Comparison of ENCODE assay signal across 10 mouse cellular contexts in the genomic region with DNA sequence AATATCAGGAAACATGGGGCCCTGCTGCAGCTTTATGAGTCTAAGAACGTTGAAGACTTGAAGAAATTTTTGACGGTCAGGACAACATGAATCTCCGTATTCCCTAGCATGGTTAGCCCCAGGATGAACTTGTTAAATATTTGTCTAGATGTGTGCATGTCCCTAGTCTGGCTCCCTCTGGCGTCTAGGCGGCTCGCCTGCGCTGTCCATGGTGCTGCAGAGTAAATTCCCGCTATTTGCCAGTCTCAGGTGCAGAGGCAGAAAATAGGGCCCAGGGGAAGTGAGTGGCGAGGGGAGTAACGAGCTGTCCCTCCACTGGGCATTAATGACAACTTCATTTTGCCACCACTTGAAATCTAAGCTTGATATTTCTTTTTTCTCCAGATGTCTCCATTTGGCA. TPM values are rescaled to one million over a fixed set of nuclear protein-coding genes. Genes with fewer than 3 reads are reported as not detected.
DNase-seq lines count a peak whose midpoint lies in the region; ATAC-seq and TF ChIP-seq lines count a peak whose summit lies in the region.
"Had no signal": no experiment of that assay in that cellular context is flagged by ENCODE, and none has a peak within 500 bp of the region (broad histone marks: within the 10 kb centered on the region; RNA-seq: fewer than 3 reads in every experiment).

No protein-coding gene starts in this region.

- no peak overlapping the region for H3K4me3 ChIP-seq in hindbrain, embryonic 11.5 days (ENCODE audit: low read depth, low read length)
- no peak overlapping the region for H3K4me3 ChIP-seq in hindbrain, embryonic 16.5 days (ENCODE audit: low read length)
- H3K4me3 ChIP-seq in ES-Bruce4 (ENCODE audit: low read depth, low read length): no peak overlapping the region
- H3K4me3 ChIP-seq in lung, embryonic 14.5 days (ENCODE audit: low read depth, low read length): no peak overlapping the region
- no peak overlapping the region for H3K4me3 ChIP-seq in testis, adult 2 months (ENCODE audit: control insufficient read depth, low read depth, low read length)
- H3K4me3 ChIP-seq: embryonic facial prominence, embryonic 13.5 days had no signal

- H3K9me3 ChIP-seq in hindbrain, embryonic 11.5 days (ENCODE audit: control insufficient read depth, low read length): no peaks in the 10 kb centered on the region
- H3K9me3 ChIP-seq in hindbrain, embryonic 16.5 days (ENCODE audit: control insufficient read depth, low read length): no peaks in the 10 kb centered on the region
- H3K9me3 ChIP-seq in ES-Bruce4 (replicated peaks; ENCODE audit: control insufficient read depth, insufficient read depth, low read length, poor library complexity, severe bottlenecking): no peaks in the 10 kb centered on the region
- no peaks in the 10 kb centered on the region for H3K9me3 ChIP-seq in lung, embryonic 14.5 days (ENCODE audit: low read depth, low read length)
- H3K9me3 ChIP-seq: embryonic facial prominence, embryonic 13.5 days had no signal

- H3K36me3 ChIP-seq in hindbrain, embryonic 11.5 days (ENCODE audit: control insufficient read depth, insufficient read depth, low read length): no peaks in the 10 kb centered on the region
- no peaks in the 10 kb centered on the region for H3K36me3 ChIP-seq in hindbrain, embryonic 16.5 days (ENCODE audit: control insufficient read depth, insufficient read depth, low read length)
- H3K36me3 ChIP-seq in ES-Bruce4 (ENCODE audit: control insufficient read depth, insufficient read depth, low read length, poor library complexity, severe bottlenecking): no peaks in the 10 kb centered on the region
- H3K36me3 ChIP-seq in lung, embryonic 14.5 days (ENCODE audit: insufficient read depth): no peaks in the 10 kb centered on the region
- no peaks in the 10 kb centered on the region for H3K36me3 ChIP-seq in testis, adult 2 months (ENCODE audit: control insufficient read depth, insufficient read depth, low read length)
- H3K36me3 ChIP-seq: embryonic facial prominence, embryonic 13.5 days had no signal

- TF ChIP-seq CTCF in ES-Bruce4 (IDR thresholded peaks at IDR 0.05; ENCODE audit: low read depth, low read length): peak; percentile 92
- TF ChIP-seq CTCF in lung, embryonic 14.5 days (IDR thresholded peaks at IDR 0.05; ENCODE audit: low read depth): peak; percentile 77
- peak; percentile 73; the same call in 1 of the 2 replicates for TF ChIP-seq CTCF in testis, adult 2 months (IDR thresholded peaks at IDR 0.05; ENCODE audit: control insufficient read depth, insufficient read depth, insufficient replicate concordance, low read depth, low read length)

- no peaks in the 10 kb centered on the region for H3K4me1 ChIP-seq in hindbrain, embryonic 11.5 days (replicated peaks; ENCODE audit: control insufficient read depth, insufficient read depth, low read length)
- no peaks in the 10 kb centered on the region for H3K4me1 ChIP-seq in hindbrain, embryonic 16.5 days (ENCODE audit: control insufficient read depth, insufficient read depth, low read depth, low read length)
- no peaks in the 10 kb centered on the region for H3K4me1 ChIP-seq in ES-Bruce4 (ENCODE audit: control insufficient read depth, insufficient read depth, low read length)
- no peaks in the 10 kb centered on the region for H3K4me1 ChIP-seq in lung, embryonic 14.5 days (ENCODE audit: insufficient read depth)
- no peaks in the 10 kb centered on the region for H3K4me1 ChIP-seq in testis, adult 2 months (ENCODE audit: control insufficient read depth, insufficient read depth, low read length)
- H3K4me1 ChIP-seq: embryonic facial prominence, embryonic 13.5 days had no signal

- H3K9ac ChIP-seq in hindbrain, embryonic 11.5 days (ENCODE audit: low read depth, low read length): no peak overlapping the region
- no peak overlapping the region for H3K9ac ChIP-seq in hindbrain, embryonic 16.5 days (ENCODE audit: low read depth, low read length)
- H3K9ac ChIP-seq in ES-Bruce4 (ENCODE audit: low read depth, poor library complexity, severe bottlenecking): no peak overlapping the region
- no peak overlapping the region for H3K9ac ChIP-seq in lung, embryonic 14.5 days
- H3K9ac ChIP-seq: embryonic facial prominence, embryonic 13.5 days had no signal

- H3K27me3 ChIP-seq in hindbrain, embryonic 11.5 days (ENCODE audit: control insufficient read depth, insufficient read depth, low read length): no peaks in the 10 kb centered on the region
- H3K27me3 ChIP-seq in hindbrain, embryonic 16.5 days (replicated peaks; ENCODE audit: control insufficient read depth, insufficient read depth, low read length): no peaks in the 10 kb centered on the region
- no peaks in the 10 kb centered on the region; the same call in 1 of the 2 replicates for H3K27me3 ChIP-seq in ES-Bruce4 (ENCODE audit: control insufficient read depth, insufficient read depth, low read length, poor library complexity, severe bottlenecking)
- no peaks in the 10 kb centered on the region for H3K27me3 ChIP-seq in lung, embryonic 14.5 days (ENCODE audit: insufficient read depth, low read length)
- H3K27me3 ChIP-seq in testis, adult 2 months (ENCODE audit: control insufficient read depth, insufficient read depth, low read length): no peaks in the 10 kb centered on the region
- H3K27me3 ChIP-seq: embryonic facial prominence, embryonic 13.5 days had no signal

- ATAC-seq in hindbrain, embryonic 11.5 days (ENCODE audit: low FRiP score): no peak
- no peak for ATAC-seq in hindbrain, embryonic 16.5 days
- 0 out of 2 replicates have a peak, but pooled peaks have one; percentile 49 for ATAC-seq in lung, embryonic 14.5 days (ENCODE audit: insufficient read depth)

- 21% methylated on average over 10 of the region's 10 CpGs for WGBS in hindbrain, embryonic 11.5 days
- WGBS in hindbrain, embryonic 16.5 days: 19% methylated on average over 10 of the region's 10 CpGs
- WGBS in lung, embryonic 14.5 days: 16% methylated on average over 10 of the region's 10 CpGs

- peak; percentile 76 for DNase-seq in hindbrain, embryonic 11.5 days (ENCODE audit: low spot score)
- peak; percentile 79 to 81 for DNase-seq in adrenal gland, postnatal 36 days
- peak; percentile 44 to 52 for DNase-seq in heart, postnatal 36 days
- peak; percentile 86 for DNase-seq in lung, embryonic 14.5 days
- DNase-seq in T-cell, adult 2 months (ENCODE audit: low spot score): no peak

- no peak overlapping the region for H3K27ac ChIP-seq in hindbrain, embryonic 11.5 days (ENCODE audit: low read depth, low read length)
- no peak overlapping the region for H3K27ac ChIP-seq in hindbrain, embryonic 16.5 days (ENCODE audit: low read depth, low read length)
- no peak overlapping the region for H3K27ac ChIP-seq in ES-Bruce4 (ENCODE audit: insufficient read depth, low read length)
- no peak overlapping the region for H3K27ac ChIP-seq in lung, embryonic 14.5 days (ENCODE audit: low read depth)
- no peak overlapping the region for H3K27ac ChIP-seq in testis, adult 2 months (ENCODE audit: control insufficient read depth, insufficient read depth, low read depth, low read length)
- H3K27ac ChIP-seq: embryonic facial prominence, embryonic 13.5 days had no signal

- intact Hi-C loops in heart, postnatal 36 days (cut with DNase I): no loop called here

- no peak for TF ChIP-seq POLR2A in ES-Bruce4 (IDR thresholded peaks at IDR 0.05; ENCODE audit: insufficient read depth, low read length)
- TF ChIP-seq POLR2A in testis, adult 2 months (IDR thresholded peaks at IDR 0.05; ENCODE audit: control insufficient read depth, low read depth, low read length): no peak

- no peak overlapping the region for H3K4me2 ChIP-seq in hindbrain, embryonic 11.5 days (replicated peaks; ENCODE audit: low read depth, low read length)
- no peak overlapping the region for H3K4me2 ChIP-seq in hindbrain, embryonic 16.5 days (ENCODE audit: low read length)
- no peak overlapping the region for H3K4me2 ChIP-seq in lung, embryonic 14.5 days
- H3K4me2 ChIP-seq: embryonic facial prominence, embryonic 13.5 days had no signal

- TF ChIP-seq EP300 in ES-Bruce4 (IDR thresholded peaks at IDR 0.05; ENCODE audit: insufficient read depth, low read depth, low read length): peak; percentile 24; the same call in 1 of the 2 replicates

RNA-seq across cellular contexts. Expression of gene Pdyn, which starts 16.0 kb away (rescaled TPM):
- 1.5 and 1.9 TPM in 2 replicates for polyA plus RNA-seq in hindbrain, embryonic 11.5 days (2014; fragmentation: Nextera tagmentation; extraction: Ambion mirVana)
- polyA plus RNA-seq in hindbrain, embryonic 16.5 days (2015; fragmentation: Nextera tagmentation; extraction: Ambion mirVana): 20.0 and 22.0 TPM in 2 replicates
- polyA plus RNA-seq in ES-Bruce4 (2011; ENCODE audit: insufficient read depth, insufficient read length, low read depth, missing spikeins): not detected in 2 replicates
- under 1 TPM; 0.10 to 0.30 TPM for total RNA-seq in adrenal gland, postnatal 36 days (2021)
- not detected for total RNA-seq in heart, postnatal 36 days (2021)
- not detected in 2 replicates for polyA plus RNA-seq in lung, embryonic 14.5 days (2014; fragmentation: Nextera tagmentation; extraction: Ambion mirVana)
- not detected in 2 replicates for polyA plus RNA-seq in testis, adult 2 months (2012; rRNA removed)
- polyA plus RNA-seq: lung, embryonic 16.5 days had no signal
